Mouse (Mus musculus) thymus, adult 2 months (tissue): ENCODE data around the gene Glt1d1.

Source experiments
- CTCF ChIP-seq: fragments of 200-500 bp; IDR thresholded peaks from 2 replicates; pipeline ENCODE4 v1.5.1; 2012; ENCODE audit warnings: mild to moderate bottlenecking, control low read depth, low read length, moderate library complexity, borderline replicate concordance; ENCODE audit not compliant: control insufficient read depth, poor library complexity, insufficient read depth; ENCODE audit errors: extremely low read depth
- POLR2A ChIP-seq: fragments of 200-500 bp; IDR thresholded peaks from 2 replicates; pipeline ENCODE4 v1.6.1; 2012; ENCODE audit warnings: mild to moderate bottlenecking, low read length, control low read depth, moderate library complexity; ENCODE audit not compliant: control insufficient read depth, poor library complexity, insufficient read depth; ENCODE audit errors: extremely low read depth

GRCm38 (mm10) chr5:127607507-127607906 is 24.6 kb upstream of the Glt1d1 start:
- TF ChIP-seq POLR2A (no peak), CTCF (no peak)
